Mouse (Mus musculus) megakaryocyte, embryonic 14.5 days (primary cell): ENCODE measurements around the gene Aspscr1.

Source experiments
- FLI1 ChIP-seq: IDR thresholded peaks from 2 replicates; pipeline ENCODE4 v1.6.1; 2012; ENCODE audit warnings: low read length, inconsistent platforms, mixed read lengths
- GATA1 ChIP-seq: IDR thresholded peaks from 3 replicates; pipeline ENCODE4 v1.6.1; 2012; ENCODE audit warnings: mixed read lengths, low read length, inconsistent platforms, borderline replicate concordance

DNA sequence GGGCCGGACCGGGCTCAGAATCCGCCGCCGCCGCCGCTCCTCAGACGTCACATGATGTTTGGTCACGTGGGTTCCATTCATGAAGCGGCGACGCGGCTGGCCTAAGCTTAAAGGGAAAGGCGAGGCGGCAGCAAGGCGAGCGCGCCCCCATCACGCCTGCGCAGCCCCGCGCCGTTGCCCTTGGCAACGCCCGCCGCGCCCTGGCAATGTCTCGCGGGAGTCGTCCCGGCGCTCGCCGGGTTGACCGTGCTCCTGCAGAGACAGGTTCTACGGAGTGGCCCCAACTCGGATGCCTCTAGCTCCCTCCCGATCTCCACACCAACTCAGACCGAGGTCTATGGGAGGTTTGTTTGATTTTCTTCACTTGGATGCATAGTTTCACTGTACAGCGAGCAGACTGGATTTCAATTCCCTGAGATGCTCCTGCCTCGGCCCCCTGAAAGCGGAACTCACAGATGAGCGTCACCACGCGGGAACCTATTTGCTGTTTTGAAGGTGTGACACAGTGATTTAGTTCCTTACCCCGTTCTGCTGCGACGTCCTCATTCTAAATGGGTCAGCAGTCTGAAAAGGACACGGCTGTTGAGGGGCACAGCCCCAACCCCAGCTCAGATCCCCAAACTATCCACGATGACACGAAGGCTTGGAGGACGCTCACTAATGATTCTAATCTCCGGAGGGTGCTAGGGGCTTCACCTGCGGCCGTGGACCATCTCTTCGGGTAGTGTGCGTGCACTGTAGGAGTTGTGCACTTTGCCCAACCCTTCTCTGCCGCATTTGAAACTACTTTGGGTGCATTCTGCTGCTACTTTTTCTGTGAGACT lies 39.0 kb upstream of the Aspscr1 start, which contains the start of gene Mafg:
- TF ChIP-seq GATA1 = no peak
- no peak for TF ChIP-seq FLI1
